Mouse (Mus musculus) midbrain, embryonic 14.5 days (tissue): ENCODE data around the gene Lcn4. TPM values are rescaled to one million over a fixed set of nuclear protein-coding genes. Genes with fewer than 3 reads are reported as not detected.

Source experiments
- ATAC-seq: fragments of 200-750 bp; cut with Nextera tagmentation; 2 replicates; pipeline ENCODE4 v1.8.0; 2017; ENCODE audit warnings: moderate number of reproducible peaks, moderate library complexity; ENCODE audit not compliant: low FRiP score, low TSS enrichment
- DNase-seq: peaks from one replicate; pipeline ENCODE4 v3.0.0-alpha.2; 2015
- H3K27ac ChIP-seq: fragments of 300-500 bp; sonication (generic); replicated peaks from 2 replicates; pipeline ENCODE4 v1.5.1; 2014; ENCODE audit warnings: mild to moderate bottlenecking, low read depth, low read length, moderate library complexity
- H3K27me3 ChIP-seq: fragments of 300-500 bp; sonication (generic); 2 replicates; pipeline ENCODE4 v1.6.1; 2014; ENCODE audit warnings: low read length, control low read depth, mixed read lengths; ENCODE audit not compliant: control insufficient read depth, insufficient read depth
- H3K36me3 ChIP-seq: fragments of 300-500 bp; sonication (generic); 2 replicates; pipeline ENCODE4 v1.6.1; 2014; ENCODE audit warnings: low read length, control low read depth; ENCODE audit not compliant: control insufficient read depth, insufficient read depth
- H3K4me1 ChIP-seq: fragments of 300-500 bp; sonication (generic); 2 replicates; pipeline ENCODE4 v1.6.1; 2014; ENCODE audit warnings: mild to moderate bottlenecking, antibody characterized with exemption, low read length, control low read depth; ENCODE audit not compliant: control insufficient read depth, insufficient read depth
- H3K4me2 ChIP-seq: fragments of 300-500 bp; sonication (generic); 2 replicates; pipeline ENCODE4 v1.6.1; 2014; ENCODE audit warnings: mild to moderate bottlenecking, low read length, moderate library complexity
- H3K4me3 ChIP-seq: fragments of 300-500 bp; sonication (generic); replicated peaks from 2 replicates; pipeline ENCODE4 v1.5.1; 2014; ENCODE audit warnings: low read depth, low read length
- H3K9ac ChIP-seq: fragments of 300-500 bp; sonication (generic); replicated peaks from 2 replicates; pipeline ENCODE4 v1.6.1; 2014; ENCODE audit warnings: mild to moderate bottlenecking, low read length, moderate library complexity
- H3K9me3 ChIP-seq: fragments of 300-500 bp; sonication (generic); 2 replicates; pipeline ENCODE4 v1.6.1; 2016; ENCODE audit warnings: low read length, control low read depth, mixed read lengths; ENCODE audit not compliant: control insufficient read depth
- WGBS: fragments of 180-500 bp; shearing (Covaris S2); extraction: QIAGEN DNeasy Blood & Tissue Kit; methylation state at CpG from one replicate; pipeline ENCODE4 v1.1.7; 2014; 5-methylcytosine and 5-hydroxymethylcytosine counted together
- polyA plus RNA-seq: library from polyadenylated mRNA; unstranded; fragments of >200 nt; fragmentation: Nextera tagmentation; extraction: Ambion mirVana; gene quantifications from 2 replicates; pipeline ENCODE4 v1.2.1, GENCODE M21; 2014

The Lcn4 gene
- polyA plus RNA-seq, 1 experiment from 2014 or later: not detected

- ATAC-seq: no peak
Measured at GRCm38 (mm10) chr2:26654687-26655086, 16.4 kb downstream of the Lcn4 start.

GRCm38 (mm10) chr2:26646643-26647293 lies 24.3 kb downstream of the Lcn4 start:
- no peaks in the 10 kb centered on the region for H3K4me1 ChIP-seq
- H3K9ac ChIP-seq: no peak overlapping the region
- H3K36me3 ChIP-seq: no peaks in the 10 kb centered on the region
- DNase-seq (peak; percentile 94), ATAC-seq (peak; percentile 92)
- H3K4me2 ChIP-seq: no peak overlapping the region
- H3K27ac ChIP-seq: no peak overlapping the region
- no peaks in the 10 kb centered on the region for H3K9me3 ChIP-seq
- no peaks in the 10 kb centered on the region for H3K27me3 ChIP-seq
- 25% methylated on average over 3 of the region's 3 CpGs for WGBS
- H3K4me3 ChIP-seq: no peak overlapping the region

More at GRCm38 (mm10) chr2:26654687-26655086, 16.4 kb downstream of the Lcn4 start:
- Histone ChIP-seq H3K36me3 (no peaks in the 10 kb centered on the region), H3K9ac (no peak overlapping the region), H3K4me1 (no peaks in the 10 kb centered on the region), H3K27ac (no peak overlapping the region), H3K4me3 (no peak overlapping the region), H3K4me2 (no peak overlapping the region), H3K27me3 (no peaks in the 10 kb centered on the region), H3K9me3 (no peaks in the 10 kb centered on the region)
- DNase-seq: no peak
- 65% methylated on average over 1 of the region's 1 CpGs for WGBS

- WGBS: 73% methylated on average over 2 of the region's 2 CpGs
- peak; percentile 66 for DNase-seq
Measured at GRCm38 (mm10) chr2:26643942-26644341, 27.1 kb downstream of the Lcn4 start.

GRCm38 (mm10) chr2:26641006-26641647 lies 30.0 kb downstream of the Lcn4 start:
- Histone ChIP-seq H3K36me3 (peaks cover 23% of the 10 kb centered on the region), H3K4me2 (no peak overlapping the region), H3K9ac (no peak overlapping the region), H3K4me1 (peaks cover 15% of the 10 kb centered on the region), H3K9me3 (no peaks in the 10 kb centered on the region), H3K27ac (no peak overlapping the region), H3K4me3 (no peak overlapping the region), H3K27me3 (no peaks in the 10 kb centered on the region)
- DNase-seq (no peak), ATAC-seq (no peak)
- 82% methylated on average over 7 of the region's 7 CpGs for WGBS

More at GRCm38 (mm10) chr2:26643942-26644341, 27.1 kb downstream of the Lcn4 start:
- Histone ChIP-seq H3K4me3 (no peak overlapping the region), H3K4me2 (no peak overlapping the region), H3K9me3 (no peaks in the 10 kb centered on the region), H3K36me3 (no peaks in the 10 kb centered on the region; the same call in 1 of the 2 replicates), H3K27ac (no peak overlapping the region), H3K27me3 (no peaks in the 10 kb centered on the region), H3K4me1 (peaks cover 2% of the 10 kb centered on the region), H3K9ac (no peak overlapping the region)
- ATAC-seq: no peak

- no peaks in the 10 kb centered on the region for H3K9me3 ChIP-seq
- peaks cover 33% of the 10 kb centered on the region for H3K36me3 ChIP-seq
- ATAC-seq (peak; percentile 87), DNase-seq (peak; percentile 99)
- H3K4me1 ChIP-seq: peaks cover 15% of the 10 kb centered on the region
- WGBS: 5% methylated on average over 49 of the region's 49 CpGs
- H3K4me3 ChIP-seq: peak overlapping the region; percentile 90
- peak overlapping the region; percentile 61 for H3K4me2 ChIP-seq
- peak overlapping the region; percentile 94 for H3K9ac ChIP-seq
- peak overlapping the region; percentile 84 for H3K27ac ChIP-seq
- H3K27me3 ChIP-seq: no peaks in the 10 kb centered on the region
Measured at GRCm38 (mm10) chr2:26639838-26640830, 30.9 kb downstream of the Lcn4 start.

- Histone ChIP-seq H3K9me3 (no peaks in the 10 kb centered on the region), H3K27ac (no peak overlapping the region), H3K4me2 (peak overlapping the region; percentile 61), H3K4me3 (peak overlapping the region; percentile 90), H3K9ac (peak overlapping the region; percentile 94), H3K36me3 (peaks cover 44% of the 10 kb centered on the region), H3K4me1 (peaks cover 15% of the 10 kb centered on the region), H3K27me3 (no peaks in the 10 kb centered on the region)
- WGBS: 5% methylated on average over 8 of the region's 8 CpGs
- 0 out of 2 replicates have a peak, but pooled peaks have one; percentile 15 for ATAC-seq
- peak; percentile 74 for DNase-seq
Measured at GRCm38 (mm10) chr2:26639083-26639482, 32.0 kb downstream of the Lcn4 start.

- 81% methylated on average over 5 of the region's 5 CpGs for WGBS
- peaks cover 15% of the 10 kb centered on the region for H3K4me1 ChIP-seq
Measured at GRCm38 (mm10) chr2:26638572-26638971, 32.5 kb downstream of the Lcn4 start.

GRCm38 (mm10) chr2:26638039-26638438 lies 33.0 kb downstream of the Lcn4 start:
- Histone ChIP-seq H3K27ac (no peak overlapping the region), H3K27me3 (no peaks in the 10 kb centered on the region), H3K4me3 (0 out of 2 replicates have a peak overlapping the region, but pooled peaks have one; percentile 5), H3K4me1 (peaks cover 20% of the 10 kb centered on the region), H3K4me2 (peak overlapping the region; percentile 61), H3K36me3 (peaks cover 46% of the 10 kb centered on the region), H3K9ac (peak overlapping the region; percentile 40; the same call in 1 of the 2 replicates), H3K9me3 (no peaks in the 10 kb centered on the region)
- DNase-seq: no peak
- WGBS: 84% methylated on average over 5 of the region's 5 CpGs
- no peak for ATAC-seq

More at GRCm38 (mm10) chr2:26638572-26638971, 32.5 kb downstream of the Lcn4 start:
- H3K4me2 ChIP-seq: peak overlapping the region; percentile 61
- no peak for DNase-seq
- peak overlapping the region; percentile 94 for H3K9ac ChIP-seq
- peaks cover 46% of the 10 kb centered on the region for H3K36me3 ChIP-seq
- no peaks in the 10 kb centered on the region for H3K27me3 ChIP-seq
- no peaks in the 10 kb centered on the region for H3K9me3 ChIP-seq
- no peak for ATAC-seq
- H3K4me3 ChIP-seq: peak overlapping the region; percentile 90
- no peak overlapping the region for H3K27ac ChIP-seq
